Mouse (Mus musculus): ENCODE data around the gene Ldah. TPM values are rescaled to one million over a fixed set of nuclear protein-coding genes. Genes with fewer than 3 reads are reported as not detected.

The Ldah gene
- polyA plus RNA-seq, 1 experiment from 2014 or later, result 63.2 TPM

DNA sequence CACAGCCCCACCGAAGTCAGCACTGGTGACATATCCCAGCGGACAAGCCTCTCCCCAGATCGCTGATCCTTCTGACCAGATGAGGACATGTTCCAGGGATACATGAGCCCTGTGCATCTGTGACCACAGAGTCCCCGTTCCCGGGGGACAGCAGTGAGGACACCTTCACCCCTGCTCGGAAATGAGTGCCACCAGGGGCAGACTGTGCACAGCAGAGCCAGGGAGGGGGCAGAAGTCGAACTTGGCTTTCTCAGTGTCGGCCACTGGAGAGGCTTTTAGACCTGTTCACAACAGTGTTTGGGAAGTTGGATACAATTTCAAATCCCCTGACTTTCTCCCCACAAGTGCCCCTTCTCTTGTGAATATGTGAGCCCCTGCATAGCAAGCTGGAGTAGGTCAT is 81.6 kb downstream of the Ldah start:
- Histone ChIP-seq H3K4me3 (replicated peaks) (no peak overlapping the region), H3K27ac (no peak overlapping the region), H3K9ac (no peak overlapping the region), H3K4me2 (replicated peaks) (no peak overlapping the region), H3K4me1 (replicated peaks) (no peaks in the 10 kb centered on the region), H3K9me3 (no peaks in the 10 kb centered on the region), H3K27me3 (replicated peaks) (0 out of 2 replicates have a peak, but pooled peaks cover under 1% of the 10 kb centered on the region), H3K36me3 (no peaks in the 10 kb centered on the region)
- 92% methylated on average over 8 of the region's 8 CpGs for WGBS
- ATAC-seq, result no peak

DNA sequence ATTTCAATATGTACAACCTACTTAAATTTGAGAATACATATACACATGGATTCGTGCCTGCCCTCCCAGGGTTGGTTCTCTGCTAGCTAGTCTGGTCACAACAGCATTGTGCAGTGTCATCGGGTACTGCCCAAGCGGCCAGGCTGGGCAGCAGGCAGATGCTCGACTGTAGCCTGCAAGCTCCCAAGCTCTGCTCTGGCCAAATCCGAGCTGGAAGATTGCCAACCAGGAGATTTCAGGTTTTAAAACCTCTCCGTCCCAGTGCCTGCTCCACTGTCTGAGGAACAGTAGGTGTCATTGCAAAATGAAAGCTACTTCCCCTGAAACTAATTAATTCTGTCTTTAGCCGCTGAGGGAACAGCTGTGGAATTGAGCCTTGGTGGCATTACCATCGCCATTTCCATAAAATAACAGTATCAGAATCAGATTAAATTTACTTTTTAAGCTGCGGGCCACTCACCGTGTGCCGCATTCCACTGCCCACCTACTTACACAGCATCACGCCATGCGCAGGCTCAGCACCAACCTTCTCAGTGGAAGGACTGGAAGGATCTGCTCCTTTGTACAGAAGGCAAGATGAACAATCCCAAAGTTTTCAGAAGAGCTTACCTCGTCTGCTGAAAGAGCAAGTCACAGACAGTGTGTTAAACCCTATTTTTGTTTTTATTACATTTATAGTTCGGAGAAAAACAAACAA is 83.4 kb downstream of the Ldah start:
- no peak for ATAC-seq
- H3K36me3 ChIP-seq, result no peaks in the 10 kb centered on the region
- 69% methylated on average over 15 of the region's 15 CpGs for WGBS
- H3K4me1 ChIP-seq (replicated peaks), result no peaks in the 10 kb centered on the region
- H3K4me2 ChIP-seq (replicated peaks), result no peak overlapping the region
- H3K27me3 ChIP-seq (replicated peaks), result peaks cover 15% of the 10 kb centered on the region
- no peak overlapping the region for H3K9ac ChIP-seq
- H3K27ac ChIP-seq, result no peak overlapping the region
- no peaks in the 10 kb centered on the region for H3K9me3 ChIP-seq
- no peak overlapping the region for H3K4me3 ChIP-seq (replicated peaks)

DNA sequence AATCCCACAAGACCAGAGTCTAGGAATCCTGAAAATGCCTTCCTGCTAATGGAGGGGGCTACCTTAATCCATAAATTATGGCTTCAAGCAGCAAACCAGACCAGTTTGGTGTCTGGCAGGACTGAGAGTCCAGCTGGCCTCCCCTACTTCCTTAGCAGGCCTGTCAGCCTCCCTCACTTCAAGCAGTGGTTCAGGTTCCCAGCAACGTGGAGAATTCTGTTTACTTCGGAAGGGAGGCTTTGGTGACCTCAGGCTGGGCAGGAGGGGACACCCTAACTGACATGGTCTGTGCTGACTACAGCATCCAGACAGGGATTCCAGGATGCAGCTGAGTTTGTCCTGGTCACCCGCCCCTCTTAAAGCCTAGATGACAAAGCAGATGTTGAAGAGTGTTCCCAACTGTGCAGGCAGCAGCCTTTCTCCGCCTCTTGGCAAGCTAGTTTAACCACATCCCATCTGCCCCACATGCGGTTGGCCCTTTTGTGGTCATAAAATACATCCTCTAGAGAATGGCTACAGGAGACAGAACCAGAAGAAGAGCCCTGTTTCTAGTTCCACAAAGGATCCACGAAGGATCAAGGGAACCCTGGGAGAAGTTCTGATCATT is 87.5 kb downstream of the Ldah start:
- peaks cover 17% of the 10 kb centered on the region; the same call in 1 of the 2 replicates for H3K4me1 ChIP-seq (replicated peaks)
- no peak overlapping the region for H3K9ac ChIP-seq
- H3K9me3 ChIP-seq, result no peaks in the 10 kb centered on the region
- no peak overlapping the region for H3K4me2 ChIP-seq (replicated peaks)
- H3K36me3 ChIP-seq, result no peaks in the 10 kb centered on the region
- H3K27me3 ChIP-seq (replicated peaks), result peaks cover 54% of the 10 kb centered on the region
- 42% methylated on average over 6 of the region's 6 CpGs for WGBS
- no peak overlapping the region for H3K27ac ChIP-seq
- no peak for ATAC-seq
- H3K4me3 ChIP-seq (replicated peaks), result no peak overlapping the region

DNA sequence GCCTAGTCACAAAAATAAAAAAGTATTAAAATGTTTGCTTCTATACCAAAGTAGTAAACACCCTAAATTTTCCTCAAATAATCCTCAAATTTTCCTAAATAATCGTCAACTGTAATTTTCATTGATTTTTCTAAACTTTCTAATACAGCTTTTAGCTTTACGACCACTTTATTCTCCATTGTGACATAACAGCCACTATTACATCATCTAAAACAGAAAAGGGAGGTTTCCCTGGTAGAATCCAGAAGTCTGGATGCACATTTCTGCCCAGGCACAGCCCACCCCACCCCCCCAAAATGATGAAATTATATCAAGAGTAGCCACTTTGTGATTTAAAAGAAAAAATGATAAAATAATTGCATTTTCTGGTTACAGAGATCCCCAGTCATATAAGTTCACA is 88.2 kb downstream of the Ldah start:
- Histone ChIP-seq H3K36me3 (no peaks in the 10 kb centered on the region), H3K4me3 (replicated peaks) (no peak overlapping the region), H3K9me3 (no peaks in the 10 kb centered on the region), H3K4me1 (replicated peaks) (peaks cover 17% of the 10 kb centered on the region; the same call in 1 of the 2 replicates), H3K27me3 (replicated peaks) (peaks cover 62% of the 10 kb centered on the region), H3K4me2 (replicated peaks) (no peak overlapping the region), H3K9ac (no peak overlapping the region), H3K27ac (no peak overlapping the region)
- no peak for ATAC-seq
- WGBS, result 87% methylated on average over 2 of the region's 2 CpGs

DNA sequence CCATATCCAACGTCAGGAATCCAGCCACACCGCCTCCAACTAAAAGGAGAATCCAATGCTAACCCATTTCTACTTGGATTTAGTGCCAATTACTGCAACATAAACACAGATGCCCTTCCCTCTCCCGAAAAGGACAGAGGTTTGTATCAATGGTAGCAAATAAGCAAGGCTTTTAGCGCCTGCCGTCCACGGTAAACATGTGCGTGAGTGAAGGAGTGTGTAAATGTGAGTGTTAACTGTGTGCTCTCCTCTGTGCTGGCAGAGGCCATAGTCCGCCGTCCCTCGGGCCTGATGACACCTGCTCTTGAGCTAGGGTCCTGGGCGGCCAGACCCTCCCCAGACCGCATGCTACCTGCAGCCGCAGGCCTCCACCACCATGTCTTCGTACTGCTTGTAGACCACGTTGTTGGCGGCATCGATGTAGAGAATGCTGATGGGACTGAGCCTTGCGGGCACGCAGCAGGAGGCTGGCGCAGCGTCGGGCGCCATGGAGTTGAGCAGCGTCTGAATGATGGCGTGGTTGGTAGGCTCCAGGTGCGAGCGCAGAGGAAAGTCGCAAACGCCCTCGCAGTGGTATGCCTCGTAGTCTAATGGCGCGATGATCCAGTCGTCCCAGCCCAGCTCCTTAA is 89.8 kb downstream of the Ldah start:
- peaks cover 30% of the 10 kb centered on the region for H3K4me1 ChIP-seq (replicated peaks)
- H3K9ac ChIP-seq, result no peak overlapping the region
- WGBS, result 6% methylated on average over 34 of the region's 34 CpGs
- no peak overlapping the region for H3K27ac ChIP-seq
- ATAC-seq, result 0 out of 2 replicates have a peak, but pooled peaks have one; percentile 2
- no peaks in the 10 kb centered on the region for H3K36me3 ChIP-seq
- no peaks in the 10 kb centered on the region for H3K9me3 ChIP-seq
- H3K4me2 ChIP-seq (replicated peaks), result peak overlapping the region; percentile 68
- H3K4me3 ChIP-seq (replicated peaks), result peak overlapping the region; percentile 34
- peaks cover 77% of the 10 kb centered on the region for H3K27me3 ChIP-seq (replicated peaks)

DNA sequence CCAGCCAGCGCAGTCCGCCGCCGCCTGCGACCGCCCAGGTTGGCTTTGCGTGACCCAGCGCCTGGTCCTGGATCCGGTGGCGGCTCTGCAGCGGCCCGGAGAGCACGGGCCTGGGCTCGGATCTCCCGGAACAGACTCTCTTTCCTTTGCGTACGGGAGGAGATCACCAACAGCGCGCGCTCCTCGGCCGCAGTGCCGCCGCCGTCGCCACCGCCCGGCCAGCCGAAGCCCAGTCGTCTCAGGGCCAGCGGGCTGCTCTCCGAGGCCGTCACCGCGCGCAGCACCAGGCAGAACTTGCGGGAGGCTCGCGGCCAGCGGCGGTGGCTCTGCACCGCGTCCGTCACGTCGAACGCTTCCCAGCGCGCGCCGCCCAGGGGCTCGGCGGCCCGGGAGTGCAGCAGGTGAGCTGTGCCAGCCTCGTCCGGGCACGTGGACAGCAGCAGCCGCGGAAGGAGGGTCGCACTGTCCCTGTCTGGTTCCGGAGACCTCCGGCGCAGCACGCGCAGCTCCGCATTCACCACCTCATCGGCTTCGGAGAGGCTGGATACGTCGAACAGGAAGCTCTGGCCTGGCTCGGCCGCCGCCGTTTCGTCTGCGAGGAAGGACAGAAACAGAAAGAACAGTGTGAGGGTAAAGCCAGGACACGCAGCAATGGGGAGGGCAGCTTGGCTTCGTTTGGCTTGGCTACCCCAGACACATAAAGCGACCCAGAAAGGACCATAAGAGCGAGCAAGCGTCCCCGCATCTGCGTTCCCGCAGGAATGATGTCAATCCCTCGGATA is 90.6 kb downstream of the Ldah start:
- H3K4me1 ChIP-seq (replicated peaks), result peaks cover 30% of the 10 kb centered on the region
- peaks cover 86% of the 10 kb centered on the region for H3K27me3 ChIP-seq (replicated peaks)
- H3K4me3 ChIP-seq (replicated peaks), result peak overlapping the region; percentile 34
- no peak overlapping the region for H3K27ac ChIP-seq
- WGBS, result 2% methylated on average over 85 of the region's 85 CpGs
- 0 out of 2 replicates have a peak, but pooled peaks have one; percentile 5 for ATAC-seq
- H3K9me3 ChIP-seq, result no peaks in the 10 kb centered on the region
- H3K36me3 ChIP-seq, result no peaks in the 10 kb centered on the region
- peak overlapping the region; percentile 68 for H3K4me2 ChIP-seq (replicated peaks)
- no peak overlapping the region for H3K9ac ChIP-seq

DNA sequence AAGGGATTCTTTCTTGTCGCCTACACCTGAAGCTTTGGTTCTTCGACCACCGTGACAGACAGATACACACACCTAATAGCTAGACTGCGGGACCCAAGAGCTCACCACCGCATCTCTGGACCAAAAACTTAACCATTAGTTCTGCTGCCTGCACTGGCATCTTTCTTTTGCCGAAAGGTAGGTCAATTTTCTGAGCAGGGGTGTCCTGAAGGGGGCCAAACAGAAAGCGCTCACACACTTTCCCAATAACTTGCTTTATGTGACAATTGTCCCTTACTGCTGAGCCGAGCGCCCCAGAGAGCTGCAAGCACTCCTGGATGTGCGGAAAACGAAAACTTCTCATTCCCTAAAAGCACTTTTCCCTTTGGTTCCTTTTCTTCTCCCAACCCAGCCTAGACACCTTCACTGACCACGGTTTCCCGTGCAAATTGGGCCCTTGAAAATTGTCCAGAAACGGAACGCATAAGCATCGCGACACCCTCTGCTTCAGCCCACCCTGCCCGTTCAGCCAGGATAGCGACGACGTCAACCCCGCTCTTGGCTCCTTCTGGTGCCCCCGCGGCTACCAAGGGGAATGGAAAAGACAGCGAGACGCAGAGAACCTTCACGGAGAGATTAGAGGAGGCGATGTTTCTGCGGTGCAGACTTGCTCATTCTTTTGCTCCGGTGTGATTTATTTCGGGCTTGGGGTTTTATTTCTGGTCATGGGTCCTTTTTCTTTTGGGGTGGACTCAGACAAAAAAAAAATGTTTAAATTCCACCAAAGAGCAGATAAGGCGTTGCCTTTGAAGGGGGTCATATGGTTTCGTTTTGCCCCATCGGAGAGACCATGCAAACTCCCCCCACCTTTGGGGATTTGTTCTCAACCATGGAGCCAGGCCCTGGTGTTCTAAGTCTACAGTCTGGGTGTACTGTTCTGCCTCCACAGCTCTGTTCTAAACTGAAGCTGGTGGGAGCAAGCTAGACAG is 91.5 kb downstream of the Ldah start:
- 8% methylated on average over 34 of the region's 34 CpGs for WGBS
- H3K4me1 ChIP-seq (replicated peaks), result peaks cover 30% of the 10 kb centered on the region
- no peaks in the 10 kb centered on the region for H3K9me3 ChIP-seq
- H3K9ac ChIP-seq, result no peak overlapping the region
- no peak for ATAC-seq
- no peak overlapping the region for H3K4me2 ChIP-seq (replicated peaks)
- H3K36me3 ChIP-seq, result no peaks in the 10 kb centered on the region
- H3K27me3 ChIP-seq (replicated peaks), result peaks cover 94% of the 10 kb centered on the region
- H3K27ac ChIP-seq, result no peak overlapping the region
- H3K4me3 ChIP-seq (replicated peaks), result peak overlapping the region; percentile 34; the same call in 1 of the 2 replicates

DNA sequence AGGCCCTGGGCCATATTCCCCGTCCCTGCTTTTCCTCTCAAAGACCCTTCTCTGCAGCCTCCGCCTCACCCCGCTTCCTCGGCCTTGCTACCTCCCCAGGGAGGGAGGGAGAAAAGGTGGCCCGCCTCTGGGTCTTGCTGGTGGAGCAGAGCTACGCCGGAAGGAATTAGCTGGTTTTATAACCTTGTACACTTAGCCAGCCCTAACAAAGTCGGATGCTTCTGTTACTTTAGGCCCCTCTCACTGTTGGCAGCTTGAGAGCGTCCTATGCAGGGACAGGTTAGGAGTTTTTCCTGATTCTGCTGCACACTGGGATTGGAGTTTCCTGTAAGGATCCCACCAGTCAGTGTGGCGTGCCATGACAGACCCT is 92.2 kb downstream of the Ldah start:
- peaks cover 30% of the 10 kb centered on the region for H3K4me1 ChIP-seq (replicated peaks)
- H3K9me3 ChIP-seq, result no peaks in the 10 kb centered on the region
- peaks cover 93% of the 10 kb centered on the region for H3K27me3 ChIP-seq (replicated peaks)
- 26% methylated on average over 10 of the region's 10 CpGs for WGBS
- H3K4me2 ChIP-seq (replicated peaks), result no peak overlapping the region
- H3K4me3 ChIP-seq (replicated peaks), result no peak overlapping the region
- no peak for ATAC-seq
- H3K9ac ChIP-seq, result no peak overlapping the region
- H3K27ac ChIP-seq, result no peak overlapping the region
- H3K36me3 ChIP-seq, result no peaks in the 10 kb centered on the region

DNA sequence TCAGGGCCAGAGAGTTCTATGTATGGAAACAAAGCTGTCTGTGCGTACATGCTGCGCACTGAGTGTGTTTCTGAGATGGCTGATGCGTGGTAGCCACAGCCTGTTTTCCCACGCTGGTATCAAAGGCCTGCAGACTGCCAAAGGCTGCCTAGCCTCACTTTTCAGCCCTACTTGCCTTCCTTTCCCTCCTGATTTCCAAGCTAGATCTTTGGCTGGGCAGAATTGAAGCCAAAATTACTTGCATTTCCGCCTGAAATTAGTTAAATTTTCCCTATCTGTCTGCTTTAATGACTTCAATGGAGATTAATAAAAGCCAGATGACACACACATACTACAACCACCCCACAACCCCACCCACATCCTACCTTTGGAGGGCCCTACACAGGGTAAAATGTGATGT is 92.6 kb downstream of the Ldah start:
- 47% methylated on average over 5 of the region's 5 CpGs for WGBS
- peaks cover 93% of the 10 kb centered on the region for H3K27me3 ChIP-seq (replicated peaks)
- peaks cover 30% of the 10 kb centered on the region for H3K4me1 ChIP-seq (replicated peaks)
- no peak overlapping the region for H3K4me2 ChIP-seq (replicated peaks)
- no peak for ATAC-seq
- H3K9ac ChIP-seq, result no peak overlapping the region
- no peak overlapping the region for H3K27ac ChIP-seq
- no peaks in the 10 kb centered on the region for H3K9me3 ChIP-seq
- H3K36me3 ChIP-seq, result no peaks in the 10 kb centered on the region
- H3K4me3 ChIP-seq (replicated peaks), result no peak overlapping the region

DNA sequence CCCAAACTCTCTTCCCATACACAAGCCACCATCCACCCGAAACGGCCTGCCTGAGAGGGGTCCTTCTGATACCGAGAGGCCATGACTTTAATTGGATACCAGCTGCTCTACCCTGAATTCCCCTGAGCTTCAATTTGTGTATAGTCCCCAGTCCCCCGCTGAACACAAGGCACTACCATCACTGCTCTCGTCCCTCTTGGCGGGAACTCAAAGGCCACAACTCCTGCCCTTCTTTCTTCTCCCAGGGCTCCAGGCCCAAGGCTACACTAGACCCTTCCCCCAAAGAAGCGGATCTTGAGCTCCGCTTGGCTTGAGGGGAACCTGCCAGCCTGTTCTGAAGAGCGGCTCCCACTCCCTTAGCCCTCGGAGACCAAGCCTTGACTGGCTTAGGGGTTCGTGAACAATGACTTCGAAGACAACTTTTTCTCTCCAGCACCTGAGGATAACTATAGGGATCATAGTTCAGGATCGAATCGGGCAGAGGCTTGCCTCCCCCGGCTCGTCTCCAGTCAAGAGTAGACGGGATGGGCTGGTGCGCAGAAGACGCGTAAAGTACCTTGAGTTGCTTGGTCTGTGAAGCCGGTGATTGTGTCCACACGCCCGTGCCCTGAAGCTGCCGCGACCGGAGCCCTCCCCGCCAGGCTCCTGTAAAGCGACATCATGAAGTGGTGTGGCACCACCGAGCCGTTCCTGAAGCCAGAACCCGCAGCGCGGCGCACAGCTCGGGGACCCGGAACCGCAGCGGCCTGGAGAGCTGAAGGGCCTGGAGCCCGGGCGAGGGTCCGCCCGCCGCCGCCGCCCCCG is 93.3 kb downstream of the Ldah start:
- no peak overlapping the region for H3K27ac ChIP-seq
- 0 out of 2 replicates have a peak, but pooled peaks have one; percentile 1 for ATAC-seq
- H3K4me2 ChIP-seq (replicated peaks), result peak overlapping the region; percentile 87
- peak overlapping the region; percentile 42 for H3K4me3 ChIP-seq (replicated peaks)
- H3K4me1 ChIP-seq (replicated peaks), result peaks cover 30% of the 10 kb centered on the region
- 7% methylated on average over 46 of the region's 46 CpGs for WGBS
- H3K9ac ChIP-seq, result peak overlapping the region; percentile 36
- H3K9me3 ChIP-seq, result no peaks in the 10 kb centered on the region
- no peaks in the 10 kb centered on the region for H3K36me3 ChIP-seq
- H3K27me3 ChIP-seq (replicated peaks), result peaks cover 94% of the 10 kb centered on the region
